Comparison of ENCODE assay signal across 13 mouse cellular contexts in genomic region chr3:106515016-106515415, GRCm38 (mm10).
"Had no signal": no experiment of that assay in that cellular context is flagged by ENCODE, and none has a peak within 500 bp of the region (broad histone marks: within the 10 kb centered on the region; RNA-seq: fewer than 3 reads in every experiment).

No protein-coding gene starts in this region.

- H3K27me3 ChIP-seq: limb, embryonic 12.5 days; neural tube, embryonic 12.5 days had no signal

- H3K9ac ChIP-seq: limb, embryonic 12.5 days; neural tube, embryonic 12.5 days had no signal

- H3K4me2 ChIP-seq: limb, embryonic 12.5 days; neural tube, embryonic 12.5 days had no signal

- DNase-seq: kidney, adult 8-10 months; kidney, postnatal 25 days; lung, adult 18-20 months; lung, postnatal 10 days; lung, postnatal 4 days; midbrain, embryonic 14.5 days; thymus, adult 18-20 months; thymus, postnatal 14 days had no signal

- H3K4me3 ChIP-seq: left cerebral cortex, adult 2 months; limb, embryonic 12.5 days; midbrain, embryonic 10.5 days; neural tube, embryonic 12.5 days had no signal

- H3K4me1 ChIP-seq: limb, embryonic 12.5 days; midbrain, embryonic 10.5 days; neural tube, embryonic 12.5 days had no signal

- H3K27ac ChIP-seq: left cerebral cortex, adult 2 months; limb, embryonic 12.5 days; midbrain, embryonic 10.5 days; neural tube, embryonic 12.5 days had no signal

- ATAC-seq: intestine, postnatal 0 days had no signal

- H3K9me3 ChIP-seq: limb, embryonic 12.5 days; midbrain, embryonic 10.5 days; neural tube, embryonic 12.5 days had no signal

- H3K36me3 ChIP-seq: midbrain, embryonic 10.5 days; neural tube, embryonic 12.5 days had no signal
